Mouse (Mus musculus) heart, embryonic 10.5 days (tissue): Measurements from ENCODE around the gene Gm826. TPM values are rescaled to one million over a fixed set of nuclear protein-coding genes. Genes with fewer than 3 reads are reported as not detected.

ENCODE experiments used
- DNase-seq: peaks from one replicate; pipeline ENCODE4 v3.0.0-alpha.2; 2017; ENCODE audit warnings: low spot score
- H3K27ac ChIP-seq: fragments of 300-500 bp; sonication (generic); 2 replicates; pipeline ENCODE4 v1.5.1; 2016; ENCODE audit warnings: mild to moderate bottlenecking
- H3K27me3 ChIP-seq: fragments of 300-500 bp; sonication (generic); 2 replicates; pipeline ENCODE4 v1.6.1; 2016; ENCODE audit warnings: mild to moderate bottlenecking; ENCODE audit not compliant: poor library complexity, insufficient read depth, severe bottlenecking
- H3K36me3 ChIP-seq: fragments of 300-500 bp; sonication (generic); 2 replicates; pipeline ENCODE4 v1.6.1; 2016; ENCODE audit warnings: mild to moderate bottlenecking, moderate library complexity
- H3K4me1 ChIP-seq: fragments of 300-500 bp; sonication (generic); 2 replicates; pipeline ENCODE4 v1.6.1; 2016; ENCODE audit warnings: mild to moderate bottlenecking
- H3K4me3 ChIP-seq: fragments of 300-500 bp; sonication (generic); 2 replicates; pipeline ENCODE4 v1.5.1; 2016; ENCODE audit warnings: mild to moderate bottlenecking, moderate library complexity
- H3K9me3 ChIP-seq: fragments of 300-500 bp; sonication (generic); 2 replicates; pipeline ENCODE4 v1.6.1; 2016; ENCODE audit warnings: mild to moderate bottlenecking, moderate library complexity
- WGBS: fragments of 180-500 bp; shearing (Covaris S2); methylation state at CpG from one replicate; pipeline ENCODE4 v1.1.7; 2016; 5-methylcytosine and 5-hydroxymethylcytosine counted together
- polyA plus RNA-seq: library from polyadenylated mRNA; unstranded; fragments of >200 nt; fragmentation: Nextera tagmentation; extraction: Ambion mirVana; gene quantifications from 2 replicates; pipeline ENCODE4 v1.2.1, GENCODE M21; 2016

The Gm826 gene
- polyA plus RNA-seq, 1 experiment from 2014 or later: 23.5 TPM

DNA sequence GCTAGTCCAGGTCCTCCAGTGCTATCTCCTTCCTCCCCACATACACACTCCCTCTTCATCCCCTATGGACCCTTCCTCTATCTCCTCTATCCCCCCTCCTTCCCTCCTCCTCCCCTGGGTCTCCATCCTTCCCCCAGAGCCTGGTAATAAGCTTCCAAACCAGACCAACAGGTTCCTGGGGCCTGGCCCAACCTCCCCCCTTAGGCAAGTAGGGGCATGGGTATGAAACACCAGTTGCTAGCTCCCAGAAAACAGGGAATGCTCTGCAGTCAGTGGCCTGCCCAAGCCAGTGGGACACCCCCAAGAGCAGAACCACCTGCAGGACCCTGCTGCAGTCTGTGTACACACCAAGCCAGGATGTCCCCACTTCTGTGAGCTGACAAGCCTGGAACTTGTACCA is 11.7 kb upstream of the Gm826 start:
- H3K4me1 ChIP-seq: peaks cover 36% of the 10 kb centered on the region
- H3K36me3 ChIP-seq: no peaks in the 10 kb centered on the region
- H3K9me3 ChIP-seq: no peaks in the 10 kb centered on the region
- DNase-seq: no peak
- H3K27me3 ChIP-seq: 0 out of 2 replicates have a peak, but pooled peaks cover 6% of the 10 kb centered on the region
- no peak overlapping the region for H3K4me3 ChIP-seq
- no peak overlapping the region for H3K27ac ChIP-seq

- H3K4me3 ChIP-seq: no peak overlapping the region
- no peaks in the 10 kb centered on the region for H3K9me3 ChIP-seq
- 61% methylated on average over 4 of the region's 4 CpGs for WGBS
- H3K4me1 ChIP-seq: peaks cover 6% of the 10 kb centered on the region; the same call in 1 of the 2 replicates
- H3K27ac ChIP-seq: no peak overlapping the region
- H3K36me3 ChIP-seq: no peaks in the 10 kb centered on the region
- peaks cover 18% of the 10 kb centered on the region; the same call in 1 of the 2 replicates for H3K27me3 ChIP-seq
- DNase-seq: no peak
Observed at GRCm38 (mm10) chr2:160340121-160340520, 6.2 kb upstream of the Gm826 start.

DNA sequence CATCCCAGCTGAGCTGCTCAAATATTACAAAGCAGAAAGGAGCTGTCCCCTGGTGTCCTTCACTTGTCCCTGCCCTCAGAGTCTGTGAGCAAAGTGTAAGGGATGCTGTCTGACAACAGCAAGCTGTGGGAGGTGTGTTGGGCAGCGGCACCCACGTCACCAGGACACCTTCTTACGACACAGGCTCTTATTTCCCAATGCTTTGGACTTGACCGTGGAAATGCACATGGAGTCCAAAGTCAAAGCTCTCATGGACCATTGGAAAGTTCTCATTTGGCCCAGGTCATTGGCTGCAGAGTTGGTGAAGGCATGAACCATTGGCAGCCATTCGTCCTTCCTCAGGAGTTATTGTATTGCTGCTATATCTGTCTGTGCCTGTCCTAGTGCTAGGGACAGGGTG is 5.6 kb upstream of the Gm826 start:
- Histone ChIP-seq H3K36me3 (no peaks in the 10 kb centered on the region), H3K4me1 (peaks cover 8% of the 10 kb centered on the region), H3K27me3 (peaks cover 18% of the 10 kb centered on the region; the same call in 1 of the 2 replicates), H3K27ac (no peak overlapping the region), H3K4me3 (no peak overlapping the region), H3K9me3 (no peaks in the 10 kb centered on the region)
- WGBS: 84% methylated on average over 5 of the region's 5 CpGs
- DNase-seq: no peak

GRCm38 (mm10) chr2:160336053-160336452 is 2.1 kb upstream of the Gm826 start:
- Histone ChIP-seq H3K27me3 (peaks cover 15% of the 10 kb centered on the region), H3K9me3 (no peaks in the 10 kb centered on the region), H3K27ac (no peak overlapping the region), H3K4me3 (no peak overlapping the region), H3K4me1 (peaks cover 20% of the 10 kb centered on the region), H3K36me3 (no peaks in the 10 kb centered on the region)
- no peak for DNase-seq
- 54% methylated on average over 2 of the region's 2 CpGs for WGBS

DNA sequence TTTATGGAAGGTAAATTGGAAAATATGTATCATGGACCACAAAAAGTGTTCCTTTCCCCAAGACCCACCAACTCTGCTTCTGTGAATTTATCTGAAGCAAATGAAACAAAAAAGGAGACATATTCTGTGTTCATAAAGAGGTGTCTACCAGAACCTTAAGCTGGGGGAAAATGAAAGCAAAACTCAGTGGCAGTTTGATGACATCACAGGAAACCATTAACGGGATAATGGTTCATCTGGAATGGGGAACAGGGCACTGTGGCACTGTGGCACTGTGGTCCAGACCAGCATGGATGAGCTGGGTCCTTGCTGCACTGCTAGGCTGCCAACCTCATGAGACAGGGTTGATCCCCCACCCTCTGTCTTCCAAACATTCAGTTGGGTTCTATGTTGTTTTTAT is 1.1 kb upstream of the Gm826 start:
- 67% methylated on average over 1 of the region's 1 CpGs for WGBS
- no peak for DNase-seq
- Histone ChIP-seq H3K27ac (no peak overlapping the region), H3K4me1 (peaks cover 20% of the 10 kb centered on the region), H3K9me3 (no peaks in the 10 kb centered on the region), H3K27me3 (peaks cover 8% of the 10 kb centered on the region), H3K36me3 (no peaks in the 10 kb centered on the region), H3K4me3 (no peak overlapping the region)

GRCm38 (mm10) chr2:160332516-160333325 is 1.2 kb downstream of the Gm826 start:
- 78% methylated on average over 12 of the region's 12 CpGs for WGBS

GRCm38 (mm10) chr2:160328886-160329285 is 5.1 kb downstream of the Gm826 start:
- Histone ChIP-seq H3K4me3 (no peak overlapping the region), H3K9me3 (no peaks in the 10 kb centered on the region), H3K36me3 (no peaks in the 10 kb centered on the region), H3K27ac (peak overlapping the region; percentile 17; the same call in 1 of the 2 replicates), H3K27me3 (no peaks in the 10 kb centered on the region; the same call in 1 of the 2 replicates), H3K4me1 (peaks cover 48% of the 10 kb centered on the region)
- WGBS: 43% methylated on average over 9 of the region's 9 CpGs
- DNase-seq: no peak

More at GRCm38 (mm10) chr2:160332516-160333325, 1.2 kb downstream of the Gm826 start:
- Histone ChIP-seq H3K27me3 (no peaks in the 10 kb centered on the region; the same call in 1 of the 2 replicates), H3K9me3 (no peaks in the 10 kb centered on the region), H3K27ac (no peak overlapping the region), H3K4me1 (peaks cover 38% of the 10 kb centered on the region), H3K36me3 (no peaks in the 10 kb centered on the region), H3K4me3 (no peak overlapping the region)
- DNase-seq: no peak

DNA sequence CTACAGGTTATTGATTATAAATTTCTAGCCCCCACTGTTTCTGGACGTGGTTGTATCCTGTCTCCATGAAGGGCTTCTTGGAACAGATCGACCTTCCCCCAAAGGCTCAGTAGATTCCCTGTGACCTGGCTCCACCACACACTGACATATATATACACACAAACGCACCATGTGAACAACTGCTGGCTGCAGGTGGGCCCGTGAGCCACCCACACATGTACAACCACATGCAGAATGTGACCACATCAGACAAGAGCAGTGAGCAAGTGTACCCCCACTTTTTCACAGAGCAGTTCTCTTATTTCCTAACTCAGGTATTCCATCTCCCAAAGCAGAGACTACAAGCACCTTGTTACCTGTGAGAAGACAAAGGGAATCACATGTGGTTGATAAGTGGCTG is 6.2 kb downstream of the Gm826 start:
- Histone ChIP-seq H3K4me3 (peak overlapping the region; percentile 52; the same call in 1 of the 2 replicates), H3K27me3 (no peaks in the 10 kb centered on the region; the same call in 1 of the 2 replicates), H3K27ac (peak overlapping the region; percentile 89), H3K9me3 (no peaks in the 10 kb centered on the region), H3K4me1 (peaks cover 38% of the 10 kb centered on the region), H3K36me3 (no peaks in the 10 kb centered on the region)
- 65% methylated on average over 4 of the region's 4 CpGs for WGBS
- DNase-seq: no peak

GRCm38 (mm10) chr2:160327167-160327566 is 6.8 kb downstream of the Gm826 start:
- Histone ChIP-seq H3K4me3 (peak overlapping the region; percentile 52), H3K27ac (peak overlapping the region; percentile 89), H3K36me3 (no peaks in the 10 kb centered on the region), H3K27me3 (no peaks in the 10 kb centered on the region; the same call in 1 of the 2 replicates), H3K4me1 (peaks cover 40% of the 10 kb centered on the region), H3K9me3 (no peaks in the 10 kb centered on the region)
- WGBS: 7% methylated on average over 4 of the region's 4 CpGs
- DNase-seq: peak; percentile 87

- DNase-seq: no peak
- WGBS: 71% methylated on average over 6 of the region's 6 CpGs
- peaks cover 50% of the 10 kb centered on the region for H3K4me1 ChIP-seq
Observed at GRCm38 (mm10) chr2:160325105-160325644, 8.8 kb downstream of the Gm826 start.

DNA sequence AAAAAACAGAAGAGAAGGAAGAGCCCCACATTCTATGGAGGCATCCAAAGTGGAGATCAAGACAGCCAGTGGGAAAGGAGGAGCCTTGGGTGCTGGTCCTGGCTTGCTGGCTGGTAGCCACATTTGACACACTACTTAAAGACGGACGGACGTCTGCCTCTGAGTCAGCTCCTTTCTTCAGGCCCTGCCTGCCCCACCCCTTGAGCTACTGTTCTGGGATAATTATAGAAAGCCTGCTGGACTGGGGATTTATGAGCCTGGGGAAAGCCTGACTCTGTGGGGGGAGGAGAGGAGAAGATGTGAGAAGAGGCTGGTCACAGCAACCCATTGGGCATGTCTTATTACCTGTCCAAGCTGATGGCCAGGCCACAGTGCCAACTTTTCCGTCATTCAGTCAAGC is 12.1 kb downstream of the Gm826 start:
- peaks cover 23% of the 10 kb centered on the region for H3K4me1 ChIP-seq
- 0 out of 2 replicates have a peak overlapping the region, but pooled peaks have one; percentile 37 for H3K27ac ChIP-seq
- 32% methylated on average over 4 of the region's 4 CpGs for WGBS
- H3K27me3 ChIP-seq: no peaks in the 10 kb centered on the region
- no peak for DNase-seq
- no peaks in the 10 kb centered on the region for H3K9me3 ChIP-seq
- H3K36me3 ChIP-seq: no peaks in the 10 kb centered on the region
- H3K4me3 ChIP-seq: peak overlapping the region; percentile 12; the same call in 1 of the 2 replicates

More at GRCm38 (mm10) chr2:160325105-160325644, 8.8 kb downstream of the Gm826 start:
- Histone ChIP-seq H3K4me3 (no peak overlapping the region), H3K9me3 (no peaks in the 10 kb centered on the region), H3K27me3 (no peaks in the 10 kb centered on the region), H3K27ac (no peak overlapping the region), H3K36me3 (no peaks in the 10 kb centered on the region)

GRCm38 (mm10) chr2:160318255-160318654 is 15.7 kb downstream of the Gm826 start:
- H3K36me3 ChIP-seq: 0 out of 2 replicates have a peak, but pooled peaks cover 3% of the 10 kb centered on the region
- H3K4me3 ChIP-seq: no peak overlapping the region
- WGBS: 75% methylated on average over 4 of the region's 4 CpGs
- peaks cover 18% of the 10 kb centered on the region for H3K4me1 ChIP-seq
- H3K27ac ChIP-seq: no peak overlapping the region
- peaks cover 12% of the 10 kb centered on the region; the same call in 1 of the 2 replicates for H3K27me3 ChIP-seq
- DNase-seq: no peak
- no peaks in the 10 kb centered on the region for H3K9me3 ChIP-seq

- WGBS: 42% methylated on average over 12 of the region's 12 CpGs
- H3K9me3 ChIP-seq: no peaks in the 10 kb centered on the region
- no peak overlapping the region for H3K4me3 ChIP-seq
- H3K36me3 ChIP-seq: 0 out of 2 replicates have a peak, but pooled peaks cover 3% of the 10 kb centered on the region
- H3K27me3 ChIP-seq: peaks cover 12% of the 10 kb centered on the region; the same call in 1 of the 2 replicates
- DNase-seq: no peak
- H3K27ac ChIP-seq: no peak overlapping the region
- peaks cover 5% of the 10 kb centered on the region; the same call in 1 of the 2 replicates for H3K4me1 ChIP-seq
Observed at GRCm38 (mm10) chr2:160313595-160314007, 20.4 kb downstream of the Gm826 start.
